Mouse (Mus musculus): ENCODE measurements around the gene Igfbp7. TPM values are rescaled to one million over a fixed set of nuclear protein-coding genes. Genes with fewer than 3 reads are reported as not detected.

The Igfbp7 gene
- polyA plus RNA-seq, 1 experiment, result 3.6 TPM

DNA sequence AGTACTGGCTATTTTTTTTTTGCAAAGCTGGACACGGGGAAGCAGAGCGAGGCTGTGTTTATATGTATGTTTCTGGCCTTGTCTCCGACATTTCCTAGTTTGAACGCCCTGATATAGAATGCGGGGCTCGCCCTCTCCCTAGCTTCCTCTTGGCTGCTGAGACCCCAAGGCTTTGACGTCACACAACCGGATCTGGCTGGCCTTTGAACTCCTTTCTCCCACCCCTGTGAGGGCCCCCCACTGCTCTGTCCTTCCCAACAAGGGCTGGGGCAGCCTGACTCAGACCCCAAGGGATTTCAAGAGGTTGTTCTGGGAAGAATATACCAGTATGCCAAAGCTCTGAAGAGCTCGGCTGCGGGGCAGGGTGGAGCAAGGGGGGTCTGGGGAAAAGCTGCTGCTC lies 49.5 kb downstream of the Igfbp7 start:
- Histone ChIP-seq H3K4me3 (ENCODE audit: low read depth, low read length) (peak overlapping the region; percentile 47), H3K9ac (ENCODE audit: low read depth, poor library complexity, severe bottlenecking) (peak overlapping the region; percentile 30), H3K9me3 (replicated peaks; ENCODE audit: control insufficient read depth, insufficient read depth, low read length, poor library complexity, severe bottlenecking) (no peaks in the 10 kb centered on the region), H3K27me3 (ENCODE audit: control insufficient read depth, insufficient read depth, low read length, poor library complexity, severe bottlenecking) (no peaks in the 10 kb centered on the region), H3K27ac (ENCODE audit: insufficient read depth, low read length) (no peak overlapping the region), H3K4me1 (ENCODE audit: control insufficient read depth, insufficient read depth, low read length) (peaks cover 4% of the 10 kb centered on the region), H3K36me3 (ENCODE audit: control insufficient read depth, insufficient read depth, low read length, poor library complexity, severe bottlenecking) (no peaks in the 10 kb centered on the region)
- TF ChIP-seq POLR2A (IDR thresholded peaks at IDR 0.05; ENCODE audit: insufficient read depth, low read length) (no peak), CTCF (IDR thresholded peaks at IDR 0.05; ENCODE audit: low read depth, low read length) (no peak), EP300 (IDR thresholded peaks at IDR 0.05; ENCODE audit: insufficient read depth, low read depth, low read length) (no peak)

DNA sequence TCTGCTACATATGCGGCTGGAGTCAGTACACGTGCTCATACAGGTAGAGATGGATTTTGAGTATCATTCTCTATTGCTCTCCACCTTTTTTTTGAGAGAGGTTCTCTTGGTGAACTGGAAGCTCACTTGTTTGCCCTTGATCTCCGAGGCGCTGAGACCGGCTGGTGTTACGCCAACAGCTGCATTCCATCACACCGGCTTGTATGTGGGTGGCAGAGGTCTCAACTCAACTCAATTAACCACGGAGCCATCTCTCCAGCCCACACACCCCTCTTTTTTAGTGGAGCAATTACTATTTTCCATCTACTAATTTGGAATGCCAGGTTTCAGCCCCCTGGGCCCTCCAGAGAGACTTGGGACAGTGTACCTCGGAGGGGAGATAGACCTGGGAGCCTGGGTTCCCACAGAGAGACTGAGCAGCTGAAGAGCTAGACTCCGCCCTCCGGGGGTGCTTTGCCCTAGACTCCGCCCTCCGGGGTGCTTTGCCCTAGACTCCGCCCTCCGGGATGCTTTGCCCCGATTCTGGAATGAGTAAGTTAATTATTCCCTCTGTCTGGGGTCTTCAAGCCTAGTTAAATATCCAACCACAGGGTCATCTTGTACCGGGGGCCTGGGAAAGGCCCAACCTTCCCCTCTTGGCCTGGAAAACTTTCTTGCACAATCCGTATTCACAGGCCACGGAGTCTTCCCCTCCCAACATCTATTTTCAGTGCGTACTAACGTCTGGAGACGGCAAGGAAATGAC lies 50.3 kb downstream of the Igfbp7 start:
- peak overlapping the region; percentile 30; the same call in 1 of the 2 replicates for H3K9ac ChIP-seq (ENCODE audit: low read depth, poor library complexity, severe bottlenecking)
- no peaks in the 10 kb centered on the region for H3K9me3 ChIP-seq (replicated peaks; ENCODE audit: control insufficient read depth, insufficient read depth, low read length, poor library complexity, severe bottlenecking)
- TF ChIP-seq POLR2A (IDR thresholded peaks at IDR 0.05; ENCODE audit: insufficient read depth, low read length), result no peak
- TF ChIP-seq EP300 (IDR thresholded peaks at IDR 0.05; ENCODE audit: insufficient read depth, low read depth, low read length), result no peak
- no peak for TF ChIP-seq CTCF (IDR thresholded peaks at IDR 0.05; ENCODE audit: low read depth, low read length)
- H3K27ac ChIP-seq (ENCODE audit: insufficient read depth, low read length), result no peak overlapping the region
- H3K27me3 ChIP-seq (ENCODE audit: control insufficient read depth, insufficient read depth, low read length, poor library complexity, severe bottlenecking), result no peaks in the 10 kb centered on the region
- H3K4me1 ChIP-seq (ENCODE audit: control insufficient read depth, insufficient read depth, low read length), result peaks cover 4% of the 10 kb centered on the region
- peak overlapping the region; percentile 56 for H3K4me3 ChIP-seq (ENCODE audit: low read depth, low read length)
- H3K36me3 ChIP-seq (ENCODE audit: control insufficient read depth, insufficient read depth, low read length, poor library complexity, severe bottlenecking), result no peaks in the 10 kb centered on the region

DNA sequence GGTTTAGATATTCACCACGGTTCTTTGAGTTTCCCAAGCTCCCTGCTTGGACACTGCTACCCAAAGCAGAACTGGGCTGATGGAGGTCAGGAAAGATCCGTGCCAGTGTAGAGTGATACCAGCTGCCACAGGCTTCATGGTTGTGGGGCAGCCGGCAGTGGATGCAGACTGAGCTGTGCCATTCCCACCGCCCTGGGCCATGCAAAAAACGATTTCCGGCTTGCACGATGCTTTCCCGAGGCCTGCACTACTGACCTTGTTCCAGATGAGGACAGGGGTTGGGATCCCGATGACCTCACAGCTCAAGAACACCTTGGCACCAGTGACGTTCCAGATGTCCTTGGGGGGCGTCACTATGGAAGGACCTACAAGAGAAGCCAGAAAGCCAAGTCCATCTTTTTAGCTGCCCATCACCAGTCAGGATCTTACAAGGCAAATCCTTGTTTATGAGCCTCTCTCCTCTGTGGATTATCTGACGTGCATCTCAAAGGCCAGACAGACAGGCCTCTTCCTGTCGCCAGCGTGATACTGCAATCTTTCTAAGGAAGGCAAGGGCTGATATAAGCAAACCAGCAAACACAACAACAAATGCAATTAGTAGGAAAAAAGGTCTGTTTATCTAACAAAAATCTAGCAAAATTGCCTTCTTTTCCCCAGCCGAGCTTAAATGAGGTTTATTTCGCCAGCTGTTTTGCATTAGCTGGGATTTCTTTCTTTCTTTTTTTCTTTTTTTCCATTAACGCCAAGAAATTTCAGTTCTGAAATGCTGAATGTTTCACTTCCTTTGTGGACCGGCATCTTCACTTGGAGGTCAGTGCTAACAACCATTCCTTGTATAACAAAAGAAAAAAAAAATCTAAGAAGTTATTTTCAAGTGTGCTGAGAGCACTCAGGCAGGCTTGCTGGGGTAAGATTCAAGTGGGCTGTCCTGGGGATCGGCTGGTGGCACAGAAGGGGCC lies 52.3 kb downstream of the Igfbp7 start:
- Histone ChIP-seq H3K9ac (ENCODE audit: low read depth, poor library complexity, severe bottlenecking) (no peak overlapping the region), H3K4me3 (ENCODE audit: low read depth, low read length) (no peak overlapping the region), H3K9me3 (replicated peaks; ENCODE audit: control insufficient read depth, insufficient read depth, low read length, poor library complexity, severe bottlenecking) (no peaks in the 10 kb centered on the region), H3K27ac (ENCODE audit: insufficient read depth, low read length) (no peak overlapping the region), H3K36me3 (ENCODE audit: control insufficient read depth, insufficient read depth, low read length, poor library complexity, severe bottlenecking) (no peaks in the 10 kb centered on the region), H3K27me3 (ENCODE audit: control insufficient read depth, insufficient read depth, low read length, poor library complexity, severe bottlenecking) (no peaks in the 10 kb centered on the region), H3K4me1 (ENCODE audit: control insufficient read depth, insufficient read depth, low read length) (peaks cover 4% of the 10 kb centered on the region)
- no peak for TF ChIP-seq CTCF (IDR thresholded peaks at IDR 0.05; ENCODE audit: low read depth, low read length)
- TF ChIP-seq EP300 (IDR thresholded peaks at IDR 0.05; ENCODE audit: insufficient read depth, low read depth, low read length), result no peak
- TF ChIP-seq POLR2A (IDR thresholded peaks at IDR 0.05; ENCODE audit: insufficient read depth, low read length), result no peak

DNA sequence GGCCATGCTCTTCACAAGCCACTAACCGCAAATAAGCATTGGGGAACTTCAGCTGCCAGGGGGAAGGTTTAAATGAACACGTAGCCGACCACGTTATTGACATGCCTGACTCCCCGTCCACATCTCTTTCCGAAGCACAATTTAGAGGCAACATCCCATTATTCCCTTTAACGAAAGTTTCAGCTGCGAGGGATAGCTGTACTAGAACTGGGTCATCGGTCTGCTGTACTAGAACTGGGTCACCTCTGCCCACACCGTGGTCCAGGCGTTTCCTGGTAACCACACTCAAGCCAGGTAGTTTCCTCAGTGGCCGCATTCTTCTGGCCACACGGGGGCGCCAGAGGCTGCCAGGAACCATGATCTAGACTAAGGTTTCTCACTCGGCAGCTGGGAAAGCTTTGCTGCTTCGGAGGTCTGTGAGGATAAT lies 53.5 kb downstream of the Igfbp7 start:
- H3K36me3 ChIP-seq (ENCODE audit: control insufficient read depth, insufficient read depth, low read length, poor library complexity, severe bottlenecking), result no peaks in the 10 kb centered on the region
- H3K4me1 ChIP-seq (ENCODE audit: control insufficient read depth, insufficient read depth, low read length), result peaks cover 2% of the 10 kb centered on the region
- no peak overlapping the region for H3K9ac ChIP-seq (ENCODE audit: low read depth, poor library complexity, severe bottlenecking)
- H3K4me3 ChIP-seq (ENCODE audit: low read depth, low read length), result no peak overlapping the region
- H3K27me3 ChIP-seq (ENCODE audit: control insufficient read depth, insufficient read depth, low read length, poor library complexity, severe bottlenecking), result no peaks in the 10 kb centered on the region
- TF ChIP-seq POLR2A (IDR thresholded peaks at IDR 0.05; ENCODE audit: insufficient read depth, low read length), result no peak
- peak; percentile 87 for TF ChIP-seq CTCF (IDR thresholded peaks at IDR 0.05; ENCODE audit: low read depth, low read length)
- no peak overlapping the region for H3K27ac ChIP-seq (ENCODE audit: insufficient read depth, low read length)
- no peaks in the 10 kb centered on the region for H3K9me3 ChIP-seq (replicated peaks; ENCODE audit: control insufficient read depth, insufficient read depth, low read length, poor library complexity, severe bottlenecking)

DNA sequence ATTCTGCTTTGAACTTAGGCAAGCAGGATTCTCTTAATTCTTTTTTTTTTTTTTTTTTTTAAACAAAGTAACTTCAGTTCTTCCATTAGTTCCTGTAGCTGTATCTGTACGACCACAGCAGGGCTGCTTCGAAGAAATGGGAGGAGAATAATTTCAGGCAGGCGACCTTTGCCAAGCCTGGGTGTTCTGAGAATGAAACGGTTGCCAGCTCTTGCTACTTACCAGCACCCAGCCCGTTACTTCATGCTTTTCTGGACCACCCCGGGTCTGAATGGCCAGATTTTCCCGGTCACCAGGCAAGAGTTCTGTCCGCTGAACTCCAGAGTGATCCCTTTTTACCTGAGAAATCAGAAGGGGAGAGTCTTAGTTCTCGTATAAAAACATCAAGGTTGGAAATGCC lies 56.1 kb downstream of the Igfbp7 start:
- Histone ChIP-seq H3K4me3 (ENCODE audit: low read depth, low read length) (no peak overlapping the region), H3K9ac (ENCODE audit: low read depth, poor library complexity, severe bottlenecking) (no peak overlapping the region), H3K4me1 (ENCODE audit: control insufficient read depth, insufficient read depth, low read length) (no peaks in the 10 kb centered on the region), H3K27ac (ENCODE audit: insufficient read depth, low read length) (no peak overlapping the region), H3K27me3 (ENCODE audit: control insufficient read depth, insufficient read depth, low read length, poor library complexity, severe bottlenecking) (no peaks in the 10 kb centered on the region), H3K36me3 (ENCODE audit: control insufficient read depth, insufficient read depth, low read length, poor library complexity, severe bottlenecking) (peaks cover 20% of the 10 kb centered on the region), H3K9me3 (replicated peaks; ENCODE audit: control insufficient read depth, insufficient read depth, low read length, poor library complexity, severe bottlenecking) (no peaks in the 10 kb centered on the region)
- TF ChIP-seq EP300 (IDR thresholded peaks at IDR 0.05; ENCODE audit: insufficient read depth, low read depth, low read length), result no peak
- TF ChIP-seq CTCF (IDR thresholded peaks at IDR 0.05; ENCODE audit: low read depth, low read length), result no peak
- no peak for TF ChIP-seq POLR2A (IDR thresholded peaks at IDR 0.05; ENCODE audit: insufficient read depth, low read length)

Data from ES-Bruce4 (cell line).